Mouse (Mus musculus) kidney, adult 2 months (tissue): Measurements from ENCODE around the gene Epo. TPM values are rescaled to one million over a fixed set of nuclear protein-coding genes. Genes with fewer than 3 reads are reported as not detected.
A peak's percentile ranks its signal among the peaks of the same experiment; 100 is the strongest.

Source experiments
- DNase-seq: peaks from one replicate; pipeline ENCODE4 v3.0.0; 2021
- H3K27ac ChIP-seq: fragments of 200-500 bp; 2 replicates; pipeline ENCODE4 v1.5.1; 2012; ENCODE audit warnings: low read depth, low read length, control low read depth, inconsistent platforms; ENCODE audit not compliant: insufficient read depth
- H3K27me3 ChIP-seq: fragments of 200-500 bp; replicated peaks from 2 replicates; pipeline ENCODE4 v1.6.1; 2012; ENCODE audit warnings: mild to moderate bottlenecking, moderate library complexity, low read length, inconsistent platforms; ENCODE audit not compliant: control insufficient read depth, insufficient read depth
- H3K36me3 ChIP-seq: fragments of 200-500 bp; 2 replicates; pipeline ENCODE4 v1.6.1; 2012; ENCODE audit warnings: mild to moderate bottlenecking, moderate library complexity, low read length, inconsistent platforms; ENCODE audit not compliant: control insufficient read depth, insufficient read depth
- H3K4me1 ChIP-seq: fragments of 200-500 bp; 2 replicates; pipeline ENCODE4 v1.6.1; 2011; ENCODE audit warnings: low read length; ENCODE audit not compliant: control insufficient read depth, insufficient read depth
- H3K4me3 ChIP-seq: fragments of 200-500 bp; 2 replicates; pipeline ENCODE4 v1.5.1; 2011; ENCODE audit warnings: mild to moderate bottlenecking, low read depth, low read length, control low read depth; ENCODE audit not compliant: insufficient read depth
- CTCF ChIP-seq: fragments of 200-500 bp; conservative IDR thresholded peaks from 2 replicates; pipeline ENCODE4 v1.5.1; 2011; ENCODE audit warnings: low read depth, mild to moderate bottlenecking, control low read depth, low read length, moderate library complexity, mixed read lengths; ENCODE audit not compliant: insufficient read depth, insufficient read length
- POLR2A ChIP-seq: fragments of 200-500 bp; IDR thresholded peaks from one replicate; pipeline ENCODE4 v1.6.1; 2011; ENCODE audit warnings: low read depth, low read length, control low read depth
- WGBS: fragments of 180-500 bp; shearing (Covaris S2); methylation state at CpG from one replicate; pipeline ENCODE4 v1.1.7; 2018; 5-methylcytosine and 5-hydroxymethylcytosine counted together
- polyA plus RNA-seq: library from polyadenylated mRNA; depleted of rRNA; stranded (reverse); fragments of >200 nt; gene quantifications from 2 replicates; pipeline ENCODE4 v1.2.3, GENCODE M21; 2012

Gene Epo
- polyA plus RNA-seq, 1 experiment: not detected

DNA sequence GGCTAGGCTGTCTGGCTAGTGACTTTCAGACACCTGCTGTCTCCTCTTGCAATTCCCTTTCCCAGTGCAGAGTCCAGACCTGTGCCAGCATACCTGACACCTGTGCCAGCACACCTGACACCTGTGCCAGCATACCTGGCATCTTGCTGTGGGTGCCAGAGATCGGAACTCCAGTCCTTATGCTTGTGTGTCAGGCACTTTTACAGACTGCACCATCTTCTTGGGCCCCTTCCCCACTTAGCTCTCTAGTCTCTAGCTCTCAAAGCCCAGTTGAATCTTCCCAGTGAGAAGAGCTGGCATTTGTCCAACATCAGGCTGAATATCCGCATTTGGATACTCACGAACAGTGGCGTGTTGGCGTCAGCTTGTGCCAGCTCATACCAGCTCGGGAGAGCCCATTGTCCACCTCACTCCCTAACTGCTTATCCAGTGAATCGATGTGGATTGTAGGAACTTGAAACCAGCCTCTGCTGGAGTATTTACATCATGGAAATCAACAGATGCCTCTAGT lies 6.3 kb upstream of the Epo start:
- TF ChIP-seq POLR2A: no peak
- TF ChIP-seq CTCF: no peak
- H3K27me3 ChIP-seq: no peaks in the 10 kb centered on the region
- H3K4me1 ChIP-seq: no peaks in the 10 kb centered on the region
- DNase-seq: no peak
- 32% methylated on average over 7 of the region's 7 CpGs for WGBS
- H3K4me3 ChIP-seq: no peak overlapping the region
- H3K27ac ChIP-seq: no peak overlapping the region
- H3K36me3 ChIP-seq: no peaks in the 10 kb centered on the region

DNA sequence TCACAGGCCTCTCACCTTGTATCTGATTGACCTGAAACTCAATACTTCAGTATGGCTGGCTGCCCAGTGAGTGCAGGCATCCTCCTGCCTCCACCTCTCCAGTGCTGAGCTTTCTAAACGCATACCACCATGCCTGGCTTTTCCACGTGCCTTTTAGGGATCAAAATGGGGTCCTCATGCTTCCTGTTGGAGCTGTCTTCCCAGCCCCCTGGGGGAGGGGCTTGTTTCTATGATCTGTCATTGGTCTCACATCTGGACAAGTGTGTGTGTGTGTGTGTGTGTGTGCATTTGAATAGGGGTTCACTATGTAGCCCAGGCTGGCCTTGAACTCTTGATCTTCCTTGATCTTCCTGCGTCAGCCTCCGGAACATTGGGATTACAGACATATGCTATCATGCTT lies 4.4 kb upstream of the Epo start:
- H3K4me3 ChIP-seq: no peak overlapping the region
- no peaks in the 10 kb centered on the region for H3K36me3 ChIP-seq
- 65% methylated on average over 4 of the region's 4 CpGs for whole genome bisulfite sequencing
- H3K27me3 ChIP-seq: no peaks in the 10 kb centered on the region
- no peak overlapping the region for H3K27ac ChIP-seq
- TF ChIP-seq POLR2A (no peak), CTCF (no peak)
- H3K4me1 ChIP-seq: peaks cover 4% of the 10 kb centered on the region; the same call in 1 of the 2 replicates
- DNase-seq: no peak

DNA sequence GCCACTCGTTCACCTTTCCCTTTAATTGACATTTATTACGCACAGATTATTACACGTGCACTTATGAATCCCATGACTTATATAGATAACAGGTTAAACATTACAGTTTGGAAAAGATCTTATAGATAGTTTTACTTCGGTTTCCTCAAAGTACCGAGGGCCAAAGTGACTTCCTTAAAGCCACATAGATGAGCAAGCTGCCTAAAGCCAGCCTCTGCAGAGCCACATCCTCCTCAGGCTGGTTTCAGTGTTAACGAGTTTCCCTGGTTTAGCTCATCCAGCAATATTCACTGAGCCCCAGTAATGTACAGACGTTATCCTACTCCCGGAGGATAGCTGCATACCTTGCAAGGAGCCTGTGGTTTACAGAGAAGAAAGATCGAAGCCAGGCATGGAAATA lies 2.3 kb upstream of the Epo start:
- H3K4me3 ChIP-seq: no peak overlapping the region
- H3K27ac ChIP-seq: no peak overlapping the region
- TF ChIP-seq CTCF: no peak
- no peak for TF ChIP-seq POLR2A
- peaks cover 5% of the 10 kb centered on the region; the same call in 1 of the 2 replicates for H3K4me1 ChIP-seq
- WGBS: 76% methylated on average over 9 of the region's 9 CpGs
- DNase-seq: no peak
- no peaks in the 10 kb centered on the region for H3K27me3 ChIP-seq
- H3K36me3 ChIP-seq: no peaks in the 10 kb centered on the region

DNA sequence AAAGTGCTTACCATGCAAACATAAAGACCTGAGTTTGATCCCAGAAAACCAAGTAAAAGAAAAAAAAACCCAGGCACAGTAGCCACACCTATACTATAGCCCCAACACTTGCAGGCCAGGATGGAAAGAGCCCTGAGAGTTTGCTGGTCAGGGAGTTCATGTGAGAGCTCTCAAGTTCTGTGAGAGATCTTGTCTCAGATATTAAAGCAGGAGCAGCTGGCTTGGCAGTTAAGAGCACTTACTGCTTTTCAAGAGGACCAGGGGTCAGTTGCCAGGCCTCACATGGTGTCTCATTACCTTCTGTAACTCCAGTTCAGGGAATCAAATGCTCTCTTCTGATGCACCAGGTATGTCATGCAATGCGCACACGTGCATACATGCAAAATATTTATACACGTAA lies 1.7 kb upstream of the Epo start:
- Histone ChIP-seq H3K4me3 (no peak overlapping the region), H3K36me3 (no peaks in the 10 kb centered on the region), H3K4me1 (peaks cover 7% of the 10 kb centered on the region; the same call in 1 of the 2 replicates), H3K27me3 (no peaks in the 10 kb centered on the region), H3K27ac (no peak overlapping the region)
- 86% methylated on average over 3 of the region's 3 CpGs for WGBS
- TF ChIP-seq POLR2A (no peak), CTCF (no peak)
- no peak for DNase-seq

DNA sequence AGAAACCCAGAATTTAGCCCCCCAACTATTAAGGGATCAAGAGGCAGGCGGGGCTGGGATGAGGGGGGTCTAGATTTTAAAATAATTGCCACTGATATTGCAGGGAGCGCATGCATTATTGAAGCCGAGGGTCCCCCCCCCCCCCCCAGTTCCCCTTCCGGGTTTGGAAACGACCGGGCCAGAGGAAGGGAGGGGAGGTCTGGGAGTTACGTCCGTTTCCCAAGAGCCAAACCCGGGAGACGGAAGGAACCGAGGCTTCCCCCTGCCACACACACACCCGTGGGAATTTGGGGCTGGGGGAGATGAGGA lies 280 bp downstream of the Epo start:
- Histone ChIP-seq H3K36me3 (peaks cover 3% of the 10 kb centered on the region; the same call in 1 of the 2 replicates), H3K4me3 (peak overlapping the region; percentile 100), H3K4me1 (peaks cover 7% of the 10 kb centered on the region; the same call in 1 of the 2 replicates), H3K27ac (peak overlapping the region; percentile 100), H3K27me3 (no peaks in the 10 kb centered on the region)
- TF ChIP-seq POLR2A (no peak), CTCF (no peak)
- under 1% methylated on average over 12 of the region's 12 CpGs for WGBS
- no peak for DNase-seq

DNA sequence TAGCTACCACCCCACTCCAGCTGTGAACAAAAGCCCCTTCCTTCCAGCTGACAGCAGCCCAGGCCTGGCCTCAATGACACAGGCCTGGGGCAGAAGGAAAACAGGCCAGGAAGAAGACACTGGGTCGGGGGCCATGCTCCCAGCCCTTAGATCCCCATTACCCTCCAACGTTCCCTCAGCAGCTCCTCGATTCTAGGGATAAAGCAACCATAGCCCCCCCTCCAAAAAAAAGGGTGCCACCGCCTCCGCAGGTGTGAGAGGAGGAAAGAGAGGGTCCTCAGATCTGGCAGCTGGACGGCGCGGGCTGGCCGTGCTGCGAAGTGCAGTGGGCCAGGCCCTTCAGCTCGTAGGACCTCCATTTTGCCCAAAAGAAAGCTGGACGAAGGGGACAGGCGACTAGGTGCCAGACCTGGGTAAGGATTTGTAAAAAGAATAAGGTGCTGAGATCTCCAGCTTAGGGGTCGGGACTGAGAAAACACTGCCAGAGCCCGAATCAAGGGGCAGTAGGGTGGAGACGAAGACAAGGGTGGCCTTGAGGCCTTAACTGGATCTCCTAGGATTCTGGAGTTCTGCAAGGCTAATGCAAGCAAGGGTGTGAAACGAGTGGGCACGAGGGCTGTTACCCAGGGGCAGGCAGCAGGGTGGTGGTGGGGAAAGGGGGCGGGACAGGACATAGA lies 773 bp downstream of the Epo start:
- H3K27me3 ChIP-seq: no peaks in the 10 kb centered on the region
- peak overlapping the region; percentile 100 for H3K27ac ChIP-seq
- TF ChIP-seq POLR2A (no peak), CTCF (no peak)
- peak overlapping the region; percentile 100 for H3K4me3 ChIP-seq
- H3K36me3 ChIP-seq: peaks cover 3% of the 10 kb centered on the region; the same call in 1 of the 2 replicates
- peaks cover 7% of the 10 kb centered on the region; the same call in 1 of the 2 replicates for H3K4me1 ChIP-seq
- under 1% methylated on average over 19 of the region's 19 CpGs for WGBS
- no peak for DNase-seq

DNA sequence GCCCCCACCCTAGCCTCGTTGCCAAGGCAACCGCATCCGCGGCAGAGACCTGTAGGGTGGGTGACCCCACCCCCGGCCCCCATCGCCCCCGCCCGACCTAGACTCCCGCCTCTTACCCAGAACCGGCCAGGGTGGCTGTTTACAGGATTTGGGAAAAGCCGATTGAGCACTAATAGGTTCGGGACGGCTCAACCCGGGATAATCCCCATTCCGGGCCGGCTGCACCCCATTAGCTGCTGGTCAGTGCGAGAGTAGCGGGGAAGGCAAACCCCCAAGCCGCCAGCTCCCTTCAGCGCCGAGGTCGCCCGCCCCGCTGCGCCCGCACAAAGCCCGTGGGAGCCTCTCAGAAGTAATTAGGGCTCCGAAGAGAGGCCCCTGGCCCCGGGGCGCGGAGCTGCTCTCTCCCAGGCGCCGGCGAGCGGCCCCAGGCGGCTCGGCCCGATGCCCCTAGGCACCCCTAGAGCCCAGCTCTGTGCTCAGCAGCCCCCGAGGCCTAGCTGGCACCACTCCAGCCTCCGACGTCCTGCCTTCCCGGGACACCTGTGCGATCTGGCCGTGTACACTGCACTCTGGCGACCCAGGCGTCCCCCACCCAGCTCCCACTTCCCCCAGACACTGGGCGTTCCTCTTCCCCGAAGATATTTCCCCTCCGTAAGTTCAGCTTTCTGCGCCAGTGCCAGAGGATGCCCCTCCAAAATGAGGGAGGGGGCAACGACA lies 1.5 kb downstream of the Epo start:
- peak; percentile 61 for DNase-seq
- Histone ChIP-seq H3K4me3 (peak overlapping the region; percentile 100), H3K36me3 (peaks cover 3% of the 10 kb centered on the region; the same call in 1 of the 2 replicates), H3K4me1 (peaks cover 7% of the 10 kb centered on the region; the same call in 1 of the 2 replicates), H3K27ac (peak overlapping the region; percentile 100), H3K27me3 (no peaks in the 10 kb centered on the region)
- no peak for TF ChIP-seq POLR2A
- TF ChIP-seq CTCF: no peak
- under 1% methylated on average over 51 of the region's 51 CpGs for WGBS
